Mouse (Mus musculus): ENCODE data around the gene Gars.

DNA sequence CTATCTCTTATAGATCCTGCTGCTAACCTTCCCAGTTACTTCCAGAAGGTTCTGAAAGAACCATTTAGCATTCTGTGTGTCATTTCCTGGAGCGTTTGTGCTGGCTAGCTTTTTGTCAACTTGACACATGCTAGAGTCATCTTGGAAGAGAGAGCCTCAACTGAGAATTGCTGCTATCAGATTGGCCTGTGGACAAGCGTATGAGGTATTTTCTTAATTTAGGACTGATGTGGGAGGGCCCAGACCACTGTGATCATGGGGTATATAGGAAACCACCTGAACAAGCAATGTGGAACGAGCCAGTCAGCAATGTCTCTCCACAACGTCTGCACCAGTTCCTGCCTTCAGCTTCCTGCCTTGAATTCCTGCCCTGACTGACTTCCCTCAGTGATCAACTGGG, 34.2 kb upstream of the Gars start:
- TF ChIP-seq GATA1 (IDR thresholded peaks at IDR 0.05; ENCODE audit: low read length) (no peak), TAL1 (IDR thresholded peaks at IDR 0.05; ENCODE audit: low read length) (no peak)
